Mouse (Mus musculus): ENCODE results near the gene Tfdp2. TPM values are rescaled to one million over a fixed set of nuclear protein-coding genes. Genes with fewer than 3 reads are reported as not detected.

The Tfdp2 gene
- polyA plus RNA-seq, 1 experiment, result 5.6 TPM

- H3ac ChIP-seq (ENCODE audit: control insufficient read depth, insufficient read length), result no peak overlapping the region
- TF ChIP-seq POLR2AphosphoS2 (IDR thresholded peaks at IDR 0.05; ENCODE audit: insufficient read length, low read depth) (no peak), USF1 (IDR thresholded peaks at IDR 0.05; ENCODE audit: low read depth) (no peak), CEBPB (IDR thresholded peaks at IDR 0.05; ENCODE audit: insufficient read depth, poor library complexity, severe bottlenecking) (no peak), MYOG (IDR thresholded peaks at IDR 0.05; ENCODE audit: control insufficient read depth in 1 of 3, insufficient read depth in 1 of 3, insufficient read length in 2 of 3, low read depth in 2 of 3) (no peak), TCF12 (IDR thresholded peaks at IDR 0.05; ENCODE audit: insufficient read depth, poor library complexity, severe bottlenecking) (no peak), MYOD1 (IDR thresholded peaks at IDR 0.05; ENCODE audit: control insufficient read depth in 1 of 3, insufficient read length in 2 of 3, low read depth in 2 of 3) (no peak), REST (IDR thresholded peaks at IDR 0.05; ENCODE audit: insufficient read depth, insufficient read length) (no peak), E2F4 (IDR thresholded peaks at IDR 0.05; ENCODE audit: insufficient read depth) (no peak), POLR2A (IDR thresholded peaks at IDR 0.05; ENCODE audit: insufficient read length, low read depth) (no peak), TCF3 (IDR thresholded peaks at IDR 0.05; ENCODE audit: insufficient read length, low read depth) (no peak), MAX (IDR thresholded peaks at IDR 0.05; ENCODE audit: low read depth) (no peak), SRF (IDR thresholded peaks at IDR 0.05; ENCODE audit: control insufficient read depth, insufficient read length, low read depth) (no peak)
- H3K27me3 ChIP-seq (ENCODE audit: control insufficient read depth, insufficient read depth, insufficient read length), result no peaks in the 10 kb centered on the region
- no peak overlapping the region for H3K4me2 ChIP-seq (ENCODE audit: low read depth)
- H3K36me3 ChIP-seq (ENCODE audit: control insufficient read depth, insufficient read depth), result no peaks in the 10 kb centered on the region
- H3K4me3 ChIP-seq, result no peak overlapping the region
- H3K79me2 ChIP-seq (ENCODE audit: control insufficient read depth, insufficient read depth), result peaks cover 82% of the 10 kb centered on the region
Measured at GRCm38 (mm10) chr9:96360056-96360455, 164.0 kb downstream of the Tfdp2 start.

DNA sequence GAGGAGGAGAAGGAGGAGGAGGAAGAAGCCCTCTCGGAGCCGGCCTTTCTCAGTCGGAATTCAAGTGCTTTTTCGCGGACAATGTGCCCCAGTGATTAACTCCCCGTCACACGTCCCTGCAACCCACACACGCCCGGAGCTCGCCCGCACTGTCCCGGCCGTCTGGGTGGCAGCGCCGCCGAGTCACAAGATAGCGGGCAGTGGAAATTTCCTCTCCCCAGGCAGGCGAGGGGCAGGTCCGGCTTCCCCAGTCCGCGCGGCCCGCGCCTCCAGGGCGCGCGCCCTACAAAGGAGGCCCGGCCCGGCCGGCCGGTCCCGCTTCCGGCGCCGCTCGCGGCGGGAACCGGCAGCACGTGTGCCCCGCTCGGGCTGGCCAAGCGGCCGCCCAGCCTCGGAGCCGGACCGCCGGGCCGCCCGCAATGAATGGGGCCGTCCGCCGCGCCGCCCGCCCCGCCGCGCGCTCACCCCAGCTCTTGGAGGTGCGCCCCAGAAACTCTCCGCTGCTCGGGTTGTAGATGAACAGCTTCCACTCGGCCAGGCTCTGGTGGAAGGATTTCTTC lies 167.6 kb downstream of the Tfdp2 start:
- no peaks in the 10 kb centered on the region for H3K27me3 ChIP-seq (ENCODE audit: control insufficient read depth, insufficient read depth, insufficient read length)
- peak overlapping the region; percentile 91 for H3K4me2 ChIP-seq (ENCODE audit: low read depth)
- H3K36me3 ChIP-seq (ENCODE audit: control insufficient read depth, insufficient read depth), result no peaks in the 10 kb centered on the region
- no peak for TF ChIP-seq MAX (IDR thresholded peaks at IDR 0.05; ENCODE audit: low read depth)
- peak; percentile 27 for TF ChIP-seq POLR2A (IDR thresholded peaks at IDR 0.05; ENCODE audit: insufficient read length, low read depth)
- peak overlapping the region; percentile 76 for H3K4me3 ChIP-seq
- peak overlapping the region; percentile 97 for H3ac ChIP-seq (ENCODE audit: control insufficient read depth, insufficient read length)
- H3K79me2 ChIP-seq (ENCODE audit: control insufficient read depth, insufficient read depth), result peaks cover 49% of the 10 kb centered on the region

- no peak for TF ChIP-seq SRF (IDR thresholded peaks at IDR 0.05; ENCODE audit: control insufficient read depth, insufficient read length, low read depth)
- no peak for TF ChIP-seq E2F4 (IDR thresholded peaks at IDR 0.05; ENCODE audit: insufficient read depth)
- TF ChIP-seq MYOD1 (IDR thresholded peaks at IDR 0.05; ENCODE audit: control insufficient read depth in 1 of 3, insufficient read length in 2 of 3, low read depth in 2 of 3), result peak in 2 of 3 experiments; percentile 19 to 64
- no peak for TF ChIP-seq TCF3 (IDR thresholded peaks at IDR 0.05; ENCODE audit: insufficient read length, low read depth)
- TF ChIP-seq POLR2AphosphoS2 (IDR thresholded peaks at IDR 0.05; ENCODE audit: insufficient read length, low read depth), result peak; percentile 85
- no peak for TF ChIP-seq TCF12 (IDR thresholded peaks at IDR 0.05; ENCODE audit: insufficient read depth, poor library complexity, severe bottlenecking)
- TF ChIP-seq MYOG (IDR thresholded peaks at IDR 0.05; ENCODE audit: control insufficient read depth in 1 of 3, insufficient read depth in 1 of 3, insufficient read length in 2 of 3, low read depth in 2 of 3), result peak in 1 of 3 experiments; percentile 38
- peak; percentile 29 for TF ChIP-seq REST (IDR thresholded peaks at IDR 0.05; ENCODE audit: insufficient read depth, insufficient read length)
- TF ChIP-seq CEBPB (IDR thresholded peaks at IDR 0.05; ENCODE audit: insufficient read depth, poor library complexity, severe bottlenecking), result no peak
- TF ChIP-seq POLR2A (IDR thresholded peaks at IDR 0.05; ENCODE audit: insufficient read length, low read depth), result peak; percentile 71
- no peak for TF ChIP-seq USF1 (IDR thresholded peaks at IDR 0.05; ENCODE audit: low read depth)
- no peak for TF ChIP-seq MAX (IDR thresholded peaks at IDR 0.05; ENCODE audit: low read depth)
Measured at GRCm38 (mm10) chr9:96364141-96364838, 168.2 kb downstream of the Tfdp2 start, which contains the start of gene Atp1b3. Gene Atp1b3 (minus strand): TSS chr9:96364442.

GRCm38 (mm10) chr9:96365271-96365872 lies 169.3 kb downstream of the Tfdp2 start:
- Histone ChIP-seq H3K4me2 (ENCODE audit: low read depth) (peak overlapping the region; percentile 75), H3K79me2 (ENCODE audit: control insufficient read depth, insufficient read depth) (peaks cover 32% of the 10 kb centered on the region), H3K36me3 (ENCODE audit: control insufficient read depth, insufficient read depth) (no peaks in the 10 kb centered on the region), H3K27me3 (ENCODE audit: control insufficient read depth, insufficient read depth, insufficient read length) (no peaks in the 10 kb centered on the region), H3K4me3 (peak overlapping the region; percentile 76), H3ac (ENCODE audit: control insufficient read depth, insufficient read length) (no peak overlapping the region)
- no peak for TF ChIP-seq TCF12 (IDR thresholded peaks at IDR 0.05; ENCODE audit: insufficient read depth, poor library complexity, severe bottlenecking)

More at GRCm38 (mm10) chr9:96364141-96364838, 168.2 kb downstream of the Tfdp2 start, which contains the start of gene Atp1b3:
- H3K4me2 ChIP-seq (ENCODE audit: low read depth), result peak within 1 kb of the TSS; percentile 91
- H3ac ChIP-seq (ENCODE audit: control insufficient read depth, insufficient read length), result peak within 1 kb of the TSS; percentile 97
- H3K27me3 ChIP-seq (ENCODE audit: control insufficient read depth, insufficient read depth, insufficient read length), result no peaks in the 10 kb centered on the region
- H3K4me3 ChIP-seq, result peak within 1 kb of the TSS; percentile 76
- H3K36me3 ChIP-seq (ENCODE audit: control insufficient read depth, insufficient read depth), result no peaks in the 10 kb centered on the region
- peaks cover 43% of the 10 kb centered on the region for H3K79me2 ChIP-seq (ENCODE audit: control insufficient read depth, insufficient read depth)

Measured in myocyte (in vitro differentiated cells).